Mouse (Mus musculus) right cerebral cortex, postnatal 36 days (tissue): ENCODE measurements at regions not wholly inside any gene's neighbourhood (a gene's known extent, or its start where the extent isn't known, plus 50 kb on each side); places are given as distances from the start of the nearest gene placed in this dataset.

Source experiments
- DNase-seq, 2 experiments: peaks; one replicate each; pipeline ENCODE4 v3.0.0; 2022; ENCODE audit warnings: low spot score in 2 of 2, mixed read lengths in 1 of 2

DNA sequence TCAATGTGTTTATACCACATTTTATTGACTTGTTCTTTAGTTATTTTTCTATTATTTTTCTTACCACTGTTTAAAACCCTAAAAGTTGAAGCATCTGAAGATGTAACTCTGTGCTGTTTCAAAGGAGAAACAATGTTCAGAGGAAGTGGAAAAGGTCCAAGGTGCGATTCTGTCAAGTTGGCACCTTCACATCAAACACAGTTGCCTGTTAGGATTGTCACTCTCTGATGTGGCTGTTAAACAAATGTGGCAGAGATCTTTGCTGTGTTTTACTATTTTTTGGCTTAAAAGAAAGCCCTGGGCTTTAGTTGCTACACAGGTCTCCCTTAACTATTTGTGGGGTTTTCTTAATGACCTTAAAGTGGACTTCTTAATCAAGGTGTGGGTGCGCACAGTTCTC lies 190.2 kb upstream of the Cxcr4 start:
- no peak for DNase-seq

DNA sequence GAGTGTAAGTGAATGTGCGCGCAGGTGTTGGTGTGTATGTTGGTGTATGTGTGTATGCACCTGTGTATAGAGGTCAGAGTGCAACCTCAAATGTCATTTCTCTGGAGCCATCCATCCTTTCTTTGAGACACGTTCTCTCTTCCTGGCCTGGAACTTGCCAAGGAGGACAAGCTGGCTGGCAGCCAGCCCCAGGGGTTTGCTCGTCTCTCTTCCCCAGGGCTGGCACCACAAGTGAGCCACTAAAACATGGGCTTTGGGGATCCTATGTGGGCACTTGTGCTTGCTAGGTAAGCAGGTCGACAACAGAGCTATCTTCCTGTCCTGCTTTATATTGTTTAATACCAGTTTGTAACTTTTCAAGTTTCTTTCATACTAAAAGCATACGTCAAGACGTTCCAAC lies 189.8 kb upstream of the Cxcr4 start:
- no peak for DNase-seq

DNA sequence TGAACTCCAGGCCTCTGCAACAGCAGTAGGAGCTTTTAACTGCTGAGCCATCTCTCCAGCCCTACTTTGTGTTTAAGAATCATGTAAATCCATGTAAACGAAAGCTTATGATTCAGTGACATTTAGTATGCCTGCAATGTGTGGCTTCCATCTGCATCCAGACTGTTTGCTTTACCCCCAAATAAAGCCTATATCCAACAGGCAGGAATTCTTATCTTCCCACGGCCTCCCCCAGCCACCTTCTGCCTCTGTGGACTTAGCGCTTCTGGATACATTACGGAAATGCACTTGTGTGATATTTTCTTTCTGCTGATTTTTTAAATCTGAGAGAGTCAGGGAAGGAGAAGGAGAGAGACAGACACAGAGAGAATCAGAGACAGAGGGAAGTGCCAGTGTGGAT lies 189.2 kb upstream of the Cxcr4 start:
- DNase-seq: peak in 1 of 2 experiments; percentile 16

DNA sequence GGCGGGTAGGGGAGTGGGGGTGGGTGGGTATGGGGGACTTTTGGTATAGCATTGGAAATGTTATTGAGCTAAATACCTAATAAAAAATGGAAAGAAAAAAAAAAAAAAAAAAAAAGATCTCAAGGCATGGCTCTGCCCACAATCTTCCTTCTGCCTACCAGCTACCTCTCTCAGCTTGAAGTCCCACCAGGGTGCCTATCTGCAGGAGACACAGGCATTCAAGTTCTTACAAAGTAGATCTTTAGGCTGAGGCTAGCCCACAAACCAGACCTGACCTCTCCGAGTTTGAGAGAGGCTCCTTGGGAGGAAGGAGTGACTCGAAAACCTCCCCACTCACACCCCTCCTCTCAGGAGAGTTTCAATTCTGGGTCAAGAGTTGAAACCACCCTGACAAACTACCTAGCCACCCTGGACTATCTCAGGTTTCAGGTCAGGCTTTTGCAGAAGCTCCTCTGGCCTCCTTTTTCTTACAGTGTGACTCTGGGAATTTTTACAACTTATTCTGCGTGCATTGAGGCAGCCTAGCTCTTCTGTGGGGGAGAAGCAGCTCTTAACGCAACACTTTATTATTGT lies 187.6 kb upstream of the Cxcr4 start:
- DNase-seq: no peak

DNA sequence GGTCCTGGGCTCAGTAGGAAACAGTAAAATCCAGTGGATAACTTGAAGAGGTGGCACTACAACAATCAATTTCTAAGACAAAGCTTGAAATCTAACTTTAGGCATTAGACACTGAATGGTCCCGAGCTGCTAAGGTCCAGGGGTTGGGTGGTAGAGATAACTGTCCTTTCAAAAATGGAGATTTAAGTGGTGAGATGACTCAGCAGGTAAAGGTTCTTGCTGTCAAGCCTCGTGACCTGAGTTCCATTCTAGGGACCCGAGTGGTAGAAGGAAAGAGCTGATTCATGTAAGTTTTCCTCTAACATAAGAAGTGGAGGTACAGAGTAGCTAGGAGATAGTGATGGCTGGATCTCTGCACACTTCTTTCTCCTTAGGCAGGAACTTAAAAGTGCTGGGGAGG lies 180.3 kb upstream of the Cxcr4 start:
- DNase-seq: no peak

DNA sequence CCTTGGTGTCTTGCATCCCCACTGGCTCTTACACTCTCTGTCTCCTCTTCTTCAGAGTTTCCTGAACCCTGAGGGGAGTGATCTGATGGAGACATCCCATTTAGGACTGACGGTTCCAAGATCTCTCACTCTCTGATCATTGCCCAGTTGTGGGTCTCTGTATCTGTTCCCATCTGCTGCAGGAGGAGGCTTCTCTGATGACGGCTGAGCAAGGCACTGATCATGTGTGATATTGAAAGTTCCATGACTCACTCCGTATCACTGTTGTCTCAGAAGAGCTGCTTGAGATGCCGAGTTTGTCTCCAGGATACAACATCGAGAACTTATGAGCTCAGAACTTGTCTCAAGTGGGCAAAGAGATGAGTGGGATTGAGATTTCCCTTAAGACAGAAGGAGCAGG lies 178.7 kb upstream of the Cxcr4 start:
- no peak for DNase-seq

DNA sequence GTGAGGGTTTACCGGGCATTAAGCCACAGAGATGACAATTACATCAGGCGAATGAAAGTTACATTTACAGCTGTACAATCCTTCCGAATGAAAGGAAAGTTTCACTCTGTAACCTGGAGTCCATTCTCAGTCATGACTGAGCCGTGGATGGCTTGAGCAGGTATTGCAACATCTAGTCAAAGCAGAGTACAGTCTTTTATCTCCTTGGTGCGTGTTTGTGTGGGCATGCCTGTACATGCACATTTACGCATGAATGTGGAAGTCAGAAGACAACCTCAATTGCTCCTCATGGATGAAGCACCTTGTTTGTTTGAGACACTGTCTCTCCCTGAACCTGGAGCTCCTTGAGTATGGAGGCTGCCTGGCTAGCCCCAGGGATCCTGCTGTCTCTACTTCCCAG lies 175.9 kb upstream of the Cxcr4 start:
- DNase-seq: no peak

DNA sequence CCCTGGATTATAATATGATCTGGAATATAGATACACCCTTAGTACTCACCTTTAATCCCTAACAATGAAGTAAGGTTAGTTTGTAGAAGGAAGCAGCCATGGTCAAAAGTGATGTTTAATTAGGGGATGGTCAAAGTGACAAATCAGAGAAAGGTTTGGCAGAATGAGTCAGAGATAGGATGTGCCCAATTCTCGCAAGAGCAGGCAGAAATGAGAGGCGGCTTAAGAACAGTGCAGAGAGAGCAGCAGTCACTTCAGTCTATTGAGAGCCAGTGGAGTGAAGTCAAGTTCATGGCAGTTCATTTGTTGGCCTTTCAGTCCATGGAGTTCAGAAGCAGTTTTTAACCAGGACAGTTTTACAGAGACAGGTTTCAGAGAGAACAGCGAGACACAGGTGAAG lies 175.3 kb upstream of the Cxcr4 start:
- no peak for DNase-seq

DNA sequence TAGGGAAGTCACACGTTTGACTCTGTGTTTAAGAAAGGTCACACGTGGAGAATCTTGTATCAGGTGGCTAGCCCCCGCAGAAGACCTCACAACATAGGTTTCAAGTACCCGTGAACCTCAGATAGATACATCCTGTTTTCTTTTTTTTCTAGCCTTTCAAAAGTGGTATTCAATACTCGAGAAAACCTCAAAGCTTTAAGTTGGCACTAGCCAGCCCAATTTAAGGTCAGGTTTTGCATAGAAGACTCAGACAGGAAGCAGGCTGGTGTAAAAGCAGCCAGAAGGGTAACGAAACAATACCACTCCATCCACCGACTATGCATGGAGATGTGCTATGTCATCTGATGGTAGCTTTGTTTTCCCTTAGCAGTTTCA lies 174.8 kb upstream of the Cxcr4 start:
- DNase-seq: no peak

DNA sequence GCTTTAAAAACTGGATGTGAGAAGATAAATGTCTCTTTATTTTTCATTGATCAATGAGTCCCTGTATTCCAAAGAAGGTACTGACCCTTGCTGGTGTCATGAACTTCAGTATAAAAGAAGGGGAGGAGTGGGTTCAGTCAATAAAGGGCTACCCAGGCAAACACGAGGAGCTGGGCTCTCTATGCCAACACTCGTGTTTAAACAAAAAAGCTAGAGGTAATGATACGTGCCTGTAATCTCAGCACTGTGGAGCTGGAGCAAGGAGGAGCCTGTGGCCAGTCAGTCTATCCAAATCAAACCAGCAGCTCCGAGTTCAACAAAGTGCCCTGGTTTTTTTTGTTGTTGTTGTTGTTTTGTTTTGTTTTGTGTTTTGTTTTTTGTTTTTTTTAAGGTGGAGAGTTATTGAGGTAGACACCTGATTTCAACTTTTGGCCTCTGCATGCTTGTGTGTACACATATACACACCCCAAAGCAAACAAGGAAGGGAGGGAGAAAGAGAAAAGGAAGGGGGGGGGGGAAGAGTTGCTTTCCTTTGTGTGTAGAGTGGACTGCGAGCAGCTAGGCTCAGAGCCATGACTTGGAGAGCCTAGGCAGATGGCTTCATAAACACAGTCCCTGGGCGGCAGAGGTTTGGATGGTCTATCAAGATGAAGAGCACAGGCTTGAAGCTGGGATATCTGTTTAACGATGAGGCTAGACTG lies 174.2 kb upstream of the Cxcr4 start:
- no peak for DNase-seq

DNA sequence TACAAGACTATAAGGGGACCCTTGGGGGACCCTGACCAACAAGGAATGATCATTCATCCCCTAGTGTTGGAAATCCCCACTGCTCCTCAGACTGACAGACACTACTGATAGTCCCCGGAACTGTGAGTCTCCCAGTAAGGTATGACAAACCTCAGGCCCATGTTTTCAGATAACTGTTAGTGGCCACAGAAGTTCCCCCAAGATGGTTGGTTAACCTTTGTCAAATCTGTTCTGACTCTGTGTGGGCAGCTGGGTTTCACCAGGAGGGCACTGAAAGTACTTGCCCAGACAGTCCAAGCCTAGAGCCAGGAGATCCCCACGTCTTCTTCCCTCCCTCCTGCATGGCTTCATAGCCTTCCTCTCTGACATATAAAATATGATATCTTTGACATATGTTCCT lies 173.5 kb upstream of the Cxcr4 start:
- DNase-seq: no peak

DNA sequence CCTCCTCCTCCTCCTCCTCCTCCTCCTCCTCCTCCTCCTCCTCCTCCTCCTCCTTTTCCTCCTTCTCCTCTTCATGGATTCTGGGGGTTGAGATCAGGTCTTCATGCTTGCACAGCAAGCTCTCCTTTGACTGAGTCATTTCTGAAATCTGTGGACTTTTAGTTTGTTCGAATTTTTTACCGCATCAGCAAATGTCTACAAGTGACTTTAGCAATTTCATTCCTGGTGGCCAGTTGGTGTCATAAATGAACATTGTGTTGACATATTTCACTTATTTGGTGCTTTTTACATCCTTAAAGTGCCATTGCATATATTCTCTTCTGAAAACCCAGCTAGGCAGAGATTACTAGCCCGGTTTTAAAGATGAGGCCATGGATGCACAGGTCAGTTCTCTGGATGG lies 173.0 kb upstream of the Cxcr4 start:
- DNase-seq: no peak

DNA sequence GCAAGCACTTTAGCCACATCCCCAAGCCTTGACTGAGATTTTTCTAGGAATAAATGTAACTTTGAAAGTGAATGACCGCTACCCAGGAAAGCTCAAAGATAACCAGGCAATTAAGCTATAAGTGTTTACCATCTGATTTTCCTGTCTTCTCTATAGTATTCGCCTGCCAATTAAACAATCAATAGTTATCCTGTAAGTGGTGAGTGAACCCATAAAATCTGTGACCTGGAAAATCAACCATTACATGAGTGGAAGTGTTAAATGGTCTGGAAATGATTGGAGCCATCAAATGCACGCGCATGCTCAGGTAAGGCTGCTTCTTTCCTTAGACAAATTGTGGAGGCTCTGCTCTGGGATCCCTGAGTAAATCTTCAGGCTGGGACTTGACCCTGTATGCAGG lies 170.8 kb upstream of the Cxcr4 start:
- DNase-seq: no peak

DNA sequence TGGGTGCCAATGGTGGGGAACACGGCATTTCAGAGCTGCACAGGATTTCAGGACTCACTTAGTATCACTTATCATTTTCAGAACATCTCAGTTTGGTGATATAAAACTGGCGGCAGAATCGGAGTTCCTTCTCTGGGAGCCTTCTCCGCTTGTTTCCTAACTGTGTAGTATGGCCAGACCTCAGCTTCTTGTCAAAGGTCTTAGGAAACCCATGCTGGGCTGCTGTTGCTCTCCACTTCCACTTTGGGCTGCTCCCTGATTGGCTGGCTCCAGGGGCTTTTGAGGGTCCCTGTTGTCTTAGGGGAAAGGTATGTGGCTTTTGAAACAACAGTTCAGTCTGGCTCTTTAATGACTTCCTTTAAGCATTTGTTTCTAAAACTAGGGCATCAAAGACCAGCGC lies 170.0 kb upstream of the Cxcr4 start:
- no peak for DNase-seq

DNA sequence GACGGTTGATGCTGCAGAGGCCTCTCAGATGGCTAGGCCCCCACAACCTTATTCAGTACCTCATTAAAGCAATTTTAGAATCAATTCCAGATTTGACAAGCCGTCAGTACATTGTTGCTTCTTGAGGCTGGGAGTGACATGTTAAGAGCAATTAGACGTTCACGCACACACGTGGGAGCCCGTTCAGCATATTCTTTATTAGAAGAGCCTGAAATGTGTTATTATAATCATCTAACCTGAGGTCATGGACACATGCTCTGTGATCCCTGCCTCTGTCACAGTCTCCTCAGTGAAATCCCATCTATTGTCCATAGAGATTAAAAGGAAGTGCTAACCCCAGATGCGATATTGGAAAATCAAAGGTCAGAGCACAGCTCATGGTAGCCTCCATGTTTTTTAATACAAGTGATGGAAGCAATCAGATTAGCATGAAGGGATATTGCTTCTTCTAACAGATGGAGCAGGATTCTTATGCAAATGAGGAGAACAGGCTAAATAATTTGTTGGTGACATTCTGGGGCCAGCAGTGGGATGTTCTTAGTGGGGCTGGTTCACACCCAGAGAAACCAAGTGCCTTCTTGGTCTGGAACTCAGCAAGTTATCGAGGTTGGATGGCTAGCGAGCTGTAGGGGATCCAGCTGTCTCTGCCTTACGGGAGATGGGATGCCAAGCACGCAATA lies 166.8 kb upstream of the Cxcr4 start:
- DNase-seq: no peak

DNA sequence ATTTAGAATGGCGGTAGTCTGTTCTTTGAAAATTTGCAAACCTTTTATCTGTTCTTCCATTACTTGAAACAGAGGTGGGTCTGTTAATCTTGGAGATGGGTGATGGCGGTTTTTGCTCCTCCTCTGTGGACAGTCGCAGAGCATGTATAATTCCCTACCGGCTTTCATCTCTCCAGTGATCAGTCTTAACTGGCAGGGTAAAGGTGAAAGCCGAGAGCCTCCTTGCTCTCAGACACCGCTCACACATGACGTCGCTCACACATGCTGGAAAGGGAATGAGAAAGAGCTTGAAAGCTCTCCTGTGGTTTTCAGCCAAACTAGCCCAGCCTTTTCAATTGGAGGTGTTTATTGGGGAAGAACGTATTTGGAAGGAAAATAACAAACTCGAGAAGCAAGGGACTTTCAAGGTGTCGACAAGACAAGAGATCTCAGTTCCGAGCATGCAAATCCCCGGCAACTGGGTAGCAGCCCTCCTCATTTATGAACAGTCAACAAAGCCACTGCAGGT lies 166.3 kb upstream of the Cxcr4 start:
- no peak for DNase-seq

DNA sequence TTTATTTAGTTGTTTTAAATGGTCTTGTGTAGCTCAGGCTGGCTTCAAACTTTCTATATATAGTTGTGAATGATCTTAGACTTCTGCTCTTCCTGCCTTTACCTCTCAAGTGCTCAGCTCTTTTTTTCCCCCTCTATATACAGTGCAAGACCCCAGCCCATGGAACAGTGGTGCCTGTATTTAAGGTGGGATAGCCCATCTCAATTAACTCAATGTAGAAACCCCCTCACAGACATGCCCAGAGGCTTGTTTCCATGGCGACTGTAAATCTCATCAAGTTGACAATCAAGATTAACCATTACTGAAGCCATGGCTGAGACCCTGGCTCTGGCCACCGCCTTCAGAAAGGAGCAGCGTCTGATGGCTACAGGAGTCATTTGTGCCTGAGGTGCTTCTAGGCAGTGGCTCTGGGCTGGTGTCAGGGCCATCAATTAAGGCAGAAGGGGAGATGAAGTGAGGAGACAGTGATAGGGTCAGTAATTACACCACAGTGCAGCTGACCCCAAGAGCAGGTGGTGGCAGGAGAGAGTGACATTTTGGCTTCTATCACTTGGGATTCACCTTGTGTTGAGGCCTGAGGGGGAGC lies 161.4 kb upstream of the Cxcr4 start:
- no peak for DNase-seq

DNA sequence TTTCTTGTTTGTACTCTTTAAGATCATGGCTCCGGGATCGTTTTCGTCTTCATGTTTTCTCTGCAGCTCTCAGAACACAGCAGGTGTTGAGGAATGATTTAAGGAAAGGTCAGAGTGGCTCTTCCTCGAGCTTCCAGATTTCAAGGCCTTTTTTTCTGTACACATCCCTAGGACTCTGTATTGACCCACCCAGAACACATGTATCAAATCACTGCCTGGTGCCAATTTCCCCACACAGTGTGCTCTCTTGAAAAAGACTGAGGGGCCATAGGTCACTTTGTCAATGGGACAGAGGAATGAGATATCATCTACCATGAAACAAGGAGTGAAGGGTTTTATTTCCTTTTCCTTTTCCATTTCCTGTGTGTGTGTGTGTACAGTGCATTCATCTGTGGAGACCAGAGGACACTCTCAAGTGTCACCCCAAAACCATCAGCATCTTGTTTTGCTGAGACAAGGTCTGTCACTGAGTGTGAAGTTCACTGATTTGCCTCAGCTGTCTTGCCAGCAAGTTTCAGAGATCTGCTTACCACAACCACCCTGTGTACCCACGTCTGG lies 157.4 kb upstream of the Cxcr4 start:
- no peak for DNase-seq

DNA sequence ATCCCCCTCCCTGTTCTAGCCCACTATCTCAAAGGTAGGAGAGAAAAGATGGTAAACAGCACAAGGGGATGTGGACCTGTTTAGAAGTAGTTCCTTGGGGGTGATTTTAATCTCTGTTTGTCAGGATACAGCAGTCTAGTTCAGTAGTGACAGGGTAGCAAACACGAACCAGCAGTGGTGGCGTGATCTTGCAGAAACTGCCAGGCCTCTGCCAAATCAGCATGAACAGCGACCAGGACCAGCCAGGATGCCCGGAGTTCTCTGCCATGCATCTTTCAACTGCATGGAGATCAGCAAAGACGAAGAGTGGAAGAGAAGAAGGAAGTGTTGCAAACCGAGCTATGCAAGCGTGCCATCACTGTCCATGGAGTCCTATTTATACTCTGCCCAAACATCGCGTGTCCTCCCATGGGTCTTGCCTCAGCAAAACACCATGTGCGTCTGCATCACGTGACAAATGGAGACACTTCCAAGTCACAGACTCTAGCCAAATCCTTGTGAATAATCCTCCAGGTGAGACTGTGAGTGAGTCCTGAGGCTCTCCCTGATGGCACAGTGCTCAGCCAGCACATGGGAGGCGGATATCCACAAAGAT lies 155.2 kb upstream of the Cxcr4 start:
- DNase-seq: no peak

DNA sequence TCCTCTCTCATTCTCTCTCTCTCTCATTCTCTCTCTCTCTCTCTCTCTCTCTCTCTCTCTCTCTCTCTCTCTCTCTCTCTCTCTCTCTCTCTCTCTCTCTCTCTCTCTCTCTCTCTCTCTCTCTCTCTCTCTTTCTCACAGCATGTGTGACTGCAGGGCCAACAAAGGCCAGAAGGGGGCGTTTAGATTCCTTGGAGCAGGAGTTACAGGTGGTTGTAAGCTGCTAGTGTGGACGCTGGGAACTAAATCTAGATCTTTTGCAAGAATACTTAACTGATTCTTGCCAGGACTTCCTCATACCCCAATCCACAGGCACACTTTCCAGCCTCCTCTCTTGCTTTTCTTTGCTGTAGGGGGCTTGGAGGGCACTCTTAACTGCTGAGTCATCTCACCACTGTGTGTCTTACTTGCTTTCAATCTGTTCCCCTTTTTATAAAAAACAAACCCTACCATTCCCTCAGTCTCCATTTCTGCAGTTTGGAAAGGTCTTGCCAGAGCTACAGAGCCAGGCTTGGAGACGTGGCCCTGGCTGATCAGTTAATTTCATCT lies 154.4 kb upstream of the Cxcr4 start:
- no peak for DNase-seq

DNA sequence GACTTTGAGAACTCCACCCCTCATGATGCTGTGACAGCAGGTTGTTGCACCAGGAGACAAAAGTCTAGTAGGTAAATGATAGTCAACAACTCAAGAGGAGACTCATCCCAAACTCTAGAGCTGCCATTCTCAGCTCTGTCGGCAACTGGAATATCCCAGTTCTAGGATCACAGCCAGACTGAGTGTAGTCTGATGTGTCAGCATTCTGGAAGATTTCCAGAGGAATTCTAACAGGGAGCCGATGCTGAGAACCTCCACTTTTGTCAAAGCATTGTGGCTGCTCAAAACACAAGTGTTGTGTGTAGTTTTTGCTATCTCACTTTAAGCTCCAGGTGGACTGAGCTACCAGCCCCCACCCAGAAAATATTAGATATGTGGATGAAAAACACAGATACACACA lies 148.5 kb upstream of the Cxcr4 start:
- DNase-seq: peak; percentile 7 to 23

DNA sequence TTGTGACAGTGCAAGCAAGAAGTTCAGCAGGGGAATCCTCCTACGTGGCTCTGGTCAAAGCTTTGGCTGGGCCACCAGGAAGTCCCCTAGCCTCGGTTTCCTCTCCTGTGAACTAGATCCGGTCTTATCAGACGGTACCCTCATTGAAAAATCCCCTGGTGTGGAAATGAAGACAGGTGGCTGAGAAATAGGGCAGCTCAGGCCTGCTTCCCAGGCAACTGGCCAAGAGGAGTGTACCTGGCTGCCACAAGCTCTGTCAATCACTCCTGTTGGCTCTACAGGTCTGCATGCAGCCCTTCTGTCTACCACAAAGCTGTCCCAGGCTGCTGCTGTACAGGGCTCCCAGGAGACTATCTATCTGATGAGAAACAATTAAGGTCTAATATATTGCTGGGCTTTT lies 146.1 kb upstream of the Cxcr4 start:
- DNase-seq: no peak
